Mouse (Mus musculus): ENCODE measurements at regions not wholly inside any gene's neighbourhood (a gene's known extent, or its start where the extent isn't known, plus 50 kb on each side); places are given as distances from the start of the nearest gene placed in this dataset.

GRCm38 (mm10) chr19:56086413-56087083, 200.4 kb upstream of the Habp2 start:
- TF ChIP-seq CTCF (IDR thresholded peaks at IDR 0.05; ENCODE audit: low read depth) (no peak), EP300 (optimal IDR thresholded peaks at IDR 0.05) (no peak)

Measured in stomach, postnatal 0 days (tissue).